Mouse (Mus musculus) testis, postnatal 14 days (tissue): ENCODE results near the gene C1qtnf7.

ENCODE experiments used
- DNase-seq: peaks from one replicate; pipeline ENCODE4 v3.0.0; 2021; ENCODE audit warnings: low spot score

C1qtnf7 gene

GRCm38 (mm10) chr5:43539871-43540270 is 24.5 kb downstream of the C1qtnf7 start:
- DNase-seq, result no peak

- no peak for DNase-seq
Measured at GRCm38 (mm10) chr5:43541492-43541891, 26.2 kb downstream of the C1qtnf7 start.

GRCm38 (mm10) chr5:43542246-43542845 is 27.0 kb downstream of the C1qtnf7 start:
- DNase-seq, result no peak

GRCm38 (mm10) chr5:43549951-43550350 is 34.6 kb downstream of the C1qtnf7 start:
- DNase-seq, result no peak

- no peak for DNase-seq
Measured at GRCm38 (mm10) chr5:43550444-43550843, 35.1 kb downstream of the C1qtnf7 start.

GRCm38 (mm10) chr5:43554871-43555270 is 39.5 kb downstream of the C1qtnf7 start:
- DNase-seq, result no peak

- no peak for DNase-seq
Measured at GRCm38 (mm10) chr5:43555406-43555805, 40.1 kb downstream of the C1qtnf7 start.

- DNase-seq, result no peak
Measured at GRCm38 (mm10) chr5:43557436-43557835, 42.1 kb downstream of the C1qtnf7 start.

- DNase-seq, result peak; percentile 50
Measured at GRCm38 (mm10) chr5:43561639-43562252, 46.4 kb downstream of the C1qtnf7 start.

GRCm38 (mm10) chr5:43569720-43570359 is 54.5 kb downstream of the C1qtnf7 start:
- DNase-seq, result no peak

GRCm38 (mm10) chr5:43582876-43583275 is 67.5 kb downstream of the C1qtnf7 start:
- DNase-seq, result no peak

GRCm38 (mm10) chr5:43583326-43584120 is 68.2 kb downstream of the C1qtnf7 start:
- DNase-seq, result no peak

- no peak for DNase-seq
Measured at GRCm38 (mm10) chr5:43584464-43584863, 69.1 kb downstream of the C1qtnf7 start.

GRCm38 (mm10) chr5:43585406-43586245 is 70.3 kb downstream of the C1qtnf7 start:
- no peak for DNase-seq

- DNase-seq, result no peak
Measured at GRCm38 (mm10) chr5:43588791-43589439, 73.6 kb downstream of the C1qtnf7 start.

- DNase-seq, result no peak
Measured at GRCm38 (mm10) chr5:43589440-43589830, 74.1 kb downstream of the C1qtnf7 start.

GRCm38 (mm10) chr5:43590311-43590731 is 75.0 kb downstream of the C1qtnf7 start:
- no peak for DNase-seq

GRCm38 (mm10) chr5:43601601-43602000 is 86.3 kb downstream of the C1qtnf7 start:
- no peak for DNase-seq

GRCm38 (mm10) chr5:43602518-43602917 is 87.2 kb downstream of the C1qtnf7 start:
- no peak for DNase-seq

GRCm38 (mm10) chr5:43603559-43603958 is 88.2 kb downstream of the C1qtnf7 start:
- DNase-seq, result no peak

GRCm38 (mm10) chr5:43608073-43608472 is 92.7 kb downstream of the C1qtnf7 start:
- DNase-seq, result no peak
